Mouse (Mus musculus) kidney, adult 2 months (tissue): Measurements from ENCODE around the gene Armc10.

Experiments
- CTCF ChIP-seq: fragments of 200-500 bp; conservative IDR thresholded peaks from 2 replicates; pipeline ENCODE4 v1.5.1; 2011; ENCODE audit warnings: low read depth, mild to moderate bottlenecking, control low read depth, low read length, moderate library complexity, mixed read lengths; ENCODE audit not compliant: insufficient read depth, insufficient read length
- POLR2A ChIP-seq: fragments of 200-500 bp; IDR thresholded peaks from one replicate; pipeline ENCODE4 v1.6.1; 2011; ENCODE audit warnings: low read depth, low read length, control low read depth

DNA sequence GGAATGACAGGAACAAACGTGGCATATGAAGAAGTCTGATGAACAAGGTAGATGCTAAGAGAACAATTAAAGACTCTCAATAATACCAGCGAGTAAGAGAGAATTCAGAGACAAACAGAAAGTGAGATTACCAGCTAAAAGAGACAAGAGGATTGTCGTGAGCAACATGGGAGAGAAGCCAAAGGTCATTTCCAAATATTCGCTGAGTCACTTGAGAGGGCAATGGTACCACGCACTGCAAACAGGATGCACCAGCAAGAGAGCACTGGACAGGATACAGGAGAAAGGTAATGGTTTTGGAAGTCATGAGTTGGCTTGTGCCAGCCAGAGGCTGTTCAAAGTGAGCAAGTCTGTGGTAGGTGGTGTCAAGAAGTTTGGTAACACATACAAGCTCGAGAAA is 39.7 kb upstream of the Armc10 start:
- no peak for TF ChIP-seq CTCF
- no peak for TF ChIP-seq POLR2A
